Mouse (Mus musculus): ENCODE measurements around the gene Myom1. TPM values are rescaled to one million over a fixed set of nuclear protein-coding genes. Genes with fewer than 3 reads are reported as not detected.
A peak's percentile ranks its signal among the peaks of the same experiment; 100 is the strongest.

Myom1 gene
- polyA plus RNA-seq, 1 experiment: 1.8 TPM

DNA sequence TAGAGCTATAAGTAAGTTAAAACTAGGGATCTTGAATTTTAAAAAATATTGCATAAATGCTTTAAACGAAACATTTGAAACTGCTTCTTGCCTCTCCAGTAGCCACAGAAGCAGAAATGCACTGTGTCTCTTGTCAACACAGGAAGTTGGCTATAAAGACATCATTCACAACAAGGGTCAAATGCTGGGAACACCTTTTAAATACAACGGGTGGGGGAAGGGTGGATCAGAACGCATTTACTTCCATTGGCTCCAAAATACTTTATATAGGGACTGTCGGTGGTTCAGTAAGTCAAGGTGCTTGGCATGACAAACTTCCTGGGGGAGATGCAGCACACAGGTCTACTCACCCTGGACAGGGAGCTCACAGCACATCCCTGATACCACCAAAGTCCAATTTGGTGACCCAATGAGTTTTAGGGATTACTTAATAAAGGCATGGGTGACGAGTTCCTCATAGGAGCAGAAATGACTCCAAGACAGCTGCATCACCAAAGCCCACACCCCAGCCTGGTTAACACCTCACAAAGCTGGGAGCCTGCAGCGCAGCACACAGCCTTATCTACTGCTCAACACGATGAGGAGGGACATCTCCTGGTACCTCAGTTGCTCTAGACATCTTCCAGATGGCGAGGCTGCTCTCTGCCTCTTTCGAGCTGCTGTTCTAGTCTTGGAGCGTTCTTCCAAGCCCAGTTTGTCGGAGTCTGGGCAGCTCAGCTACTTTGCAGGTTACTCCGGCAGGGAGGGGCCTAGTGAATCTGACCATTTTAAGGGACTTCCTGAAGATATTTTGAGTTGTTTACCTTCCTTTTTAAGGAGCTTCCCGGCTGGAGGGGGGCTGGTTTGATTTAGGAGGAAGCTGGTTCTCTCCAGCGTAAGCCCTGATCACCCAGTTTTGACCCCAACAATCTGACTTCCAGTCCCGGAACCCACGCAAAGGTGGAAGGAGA is 134.2 kb downstream of the Myom1 start:
- H3K27ac ChIP-seq (ENCODE audit: insufficient read depth, low read depth, low read length): peak overlapping the region; percentile 1; the same call in 1 of the 2 replicates
- no peak overlapping the region for H3K4me3 ChIP-seq (ENCODE audit: insufficient read depth, low read length)
- TF ChIP-seq CTCF (IDR thresholded peaks at IDR 0.05; ENCODE audit: low read depth, low read length) (no peak), POLR2A (IDR thresholded peaks at IDR 0.05; ENCODE audit: borderline replicate concordance, low read depth, low read length) (no peak)
- peaks cover 42% of the 10 kb centered on the region for H3K4me1 ChIP-seq (ENCODE audit: control insufficient read depth, insufficient read depth, low read length)

DNA sequence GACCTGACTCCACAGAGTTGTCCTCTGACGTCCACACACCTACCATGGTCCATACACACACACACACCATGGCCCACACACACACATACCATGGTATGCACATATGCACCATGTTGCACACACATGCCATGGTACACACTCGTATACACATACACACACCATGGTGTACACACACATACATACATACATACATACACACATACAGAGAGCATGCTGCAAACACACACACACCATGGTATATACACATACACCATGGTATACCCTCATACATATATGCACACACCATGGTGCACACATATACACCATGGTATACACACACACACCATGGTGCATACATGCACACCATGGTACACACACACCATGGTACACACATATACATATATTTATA is 134.9 kb downstream of the Myom1 start:
- no peak for TF ChIP-seq CTCF (IDR thresholded peaks at IDR 0.05; ENCODE audit: low read depth, low read length)
- no peak for TF ChIP-seq POLR2A (IDR thresholded peaks at IDR 0.05; ENCODE audit: borderline replicate concordance, low read depth, low read length)
- H3K4me3 ChIP-seq (ENCODE audit: insufficient read depth, low read length): no peak overlapping the region
- H3K27ac ChIP-seq (ENCODE audit: insufficient read depth, low read depth, low read length): no peak overlapping the region
- peaks cover 40% of the 10 kb centered on the region for H3K4me1 ChIP-seq (ENCODE audit: control insufficient read depth, insufficient read depth, low read length)

DNA sequence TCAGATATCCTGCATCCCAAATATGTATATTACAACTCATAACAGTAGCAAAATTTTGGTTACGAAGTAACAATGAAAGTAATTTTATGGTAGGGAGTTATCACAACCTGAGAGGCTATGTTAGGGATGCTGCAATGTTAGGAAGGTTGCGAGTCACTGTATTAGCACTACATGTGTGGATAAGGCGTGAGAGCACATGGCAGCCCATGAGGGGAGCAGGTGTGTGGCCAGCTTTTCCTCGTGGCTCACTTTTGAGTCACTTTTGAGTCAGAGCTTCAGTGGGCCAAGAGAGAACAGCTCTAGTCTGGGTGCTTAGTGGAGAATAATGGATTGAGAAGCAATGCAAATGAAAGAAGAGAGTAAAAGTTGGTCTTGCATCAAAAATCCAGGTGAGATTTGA is 139.6 kb downstream of the Myom1 start:
- H3K4me1 ChIP-seq (ENCODE audit: control insufficient read depth, insufficient read depth, low read length): peaks cover 10% of the 10 kb centered on the region
- H3K27ac ChIP-seq (ENCODE audit: insufficient read depth, low read depth, low read length): no peak overlapping the region
- no peak for TF ChIP-seq CTCF (IDR thresholded peaks at IDR 0.05; ENCODE audit: low read depth, low read length)
- no peak overlapping the region for H3K4me3 ChIP-seq (ENCODE audit: insufficient read depth, low read length)

DNA sequence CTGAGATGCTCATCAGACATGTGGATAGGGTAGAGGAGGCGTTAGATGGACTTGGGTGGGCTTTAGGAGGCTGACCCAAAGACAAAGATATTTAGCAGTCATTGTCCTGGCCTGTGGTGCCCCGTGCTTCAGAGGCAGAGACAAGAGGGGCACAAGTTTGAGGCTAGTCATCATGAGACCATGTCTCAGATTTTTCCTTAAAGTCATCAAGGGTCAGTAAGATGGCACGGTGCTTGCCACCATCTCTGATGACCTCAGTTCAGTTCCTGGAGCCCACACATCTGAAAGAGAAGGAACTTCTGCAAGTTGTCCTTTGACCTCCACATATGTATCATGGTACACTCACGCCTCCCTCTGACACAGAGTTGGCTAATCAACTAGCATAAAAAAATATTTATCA is 140.7 kb downstream of the Myom1 start:
- Histone ChIP-seq H3K4me1 (ENCODE audit: control insufficient read depth, insufficient read depth, low read length) (peaks cover 8% of the 10 kb centered on the region), H3K27ac (ENCODE audit: insufficient read depth, low read depth, low read length) (no peak overlapping the region), H3K4me3 (ENCODE audit: insufficient read depth, low read length) (no peak overlapping the region)
- TF ChIP-seq CTCF (IDR thresholded peaks at IDR 0.05; ENCODE audit: low read depth, low read length) (no peak), POLR2A (IDR thresholded peaks at IDR 0.05; ENCODE audit: borderline replicate concordance, low read depth, low read length) (no peak)

DNA sequence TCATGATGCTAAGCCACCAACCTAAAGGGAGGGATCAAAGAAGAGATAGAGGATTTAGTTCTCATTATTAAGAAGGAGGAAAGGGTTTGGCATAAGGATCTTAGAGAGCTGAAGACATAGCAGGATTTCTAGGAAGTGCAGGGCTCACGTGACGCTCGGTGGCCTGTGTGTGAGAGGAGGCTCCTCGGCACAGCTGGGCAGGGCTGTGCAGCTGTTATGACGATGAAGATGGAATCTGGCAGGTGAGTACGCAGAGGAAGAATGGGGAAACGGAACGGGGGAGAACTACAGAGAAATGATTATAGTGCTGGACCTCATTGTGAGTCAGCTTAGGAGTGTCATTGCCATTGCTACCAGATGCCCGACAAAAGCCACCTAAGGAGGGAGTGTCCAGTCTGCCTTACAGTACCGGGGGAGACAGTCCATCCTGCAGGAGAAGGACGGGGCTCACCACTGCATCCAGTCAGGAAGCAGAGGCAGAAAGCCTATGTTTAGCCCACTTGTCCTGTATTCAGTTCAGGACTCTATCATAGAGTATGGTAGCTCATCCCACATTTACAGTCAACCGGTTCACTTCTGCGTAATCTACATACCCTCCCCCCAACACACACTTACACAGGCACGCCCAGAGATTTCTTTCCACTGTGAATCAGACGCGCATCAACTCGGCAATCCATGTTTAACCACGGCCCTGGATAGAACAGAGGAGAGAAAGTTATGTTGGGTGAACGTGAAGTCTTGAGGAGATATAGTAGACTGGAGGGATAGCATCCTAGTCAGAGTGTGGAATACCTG is 142.1 kb downstream of the Myom1 start:
- H3K27ac ChIP-seq (ENCODE audit: insufficient read depth, low read depth, low read length): no peak overlapping the region
- no peak overlapping the region for H3K4me3 ChIP-seq (ENCODE audit: insufficient read depth, low read length)
- TF ChIP-seq POLR2A (IDR thresholded peaks at IDR 0.05; ENCODE audit: borderline replicate concordance, low read depth, low read length): no peak
- TF ChIP-seq CTCF (IDR thresholded peaks at IDR 0.05; ENCODE audit: low read depth, low read length): no peak
- H3K4me1 ChIP-seq (ENCODE audit: control insufficient read depth, insufficient read depth, low read length): peaks cover 8% of the 10 kb centered on the region

DNA sequence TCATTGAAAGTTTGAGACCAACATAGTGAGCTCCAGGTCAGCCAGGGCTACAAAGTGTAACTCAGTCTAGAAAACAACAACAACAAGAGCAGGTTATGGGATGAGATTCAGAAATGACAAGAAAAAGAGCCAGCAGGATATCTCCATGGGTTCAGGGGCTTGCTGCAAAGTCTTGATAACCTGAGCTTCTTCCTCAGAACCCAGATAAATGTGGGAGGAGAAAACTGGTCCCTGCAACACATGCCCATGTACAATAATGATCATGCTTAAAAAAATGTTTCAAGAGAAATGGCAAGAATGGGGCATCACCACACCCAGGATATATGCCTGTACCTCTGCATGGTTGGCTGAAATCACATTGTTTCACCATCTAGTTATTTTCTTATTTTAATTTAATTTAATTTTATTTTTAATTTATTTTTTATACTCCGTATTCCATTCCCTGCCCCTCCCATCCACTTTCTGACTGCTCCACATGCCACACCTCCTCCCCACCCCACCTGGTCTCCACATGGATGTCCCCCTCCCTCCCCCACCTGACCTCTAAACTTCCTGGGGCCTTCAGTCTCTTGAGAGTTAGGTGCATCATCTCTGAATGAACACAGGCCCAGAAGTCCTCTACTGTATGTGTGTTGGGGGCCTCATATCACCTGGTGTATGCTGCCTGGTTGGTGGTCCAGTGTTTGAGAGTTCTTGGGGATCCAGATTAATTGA is 143.0 kb downstream of the Myom1 start:
- TF ChIP-seq CTCF (IDR thresholded peaks at IDR 0.05; ENCODE audit: low read depth, low read length) (no peak), POLR2A (IDR thresholded peaks at IDR 0.05; ENCODE audit: borderline replicate concordance, low read depth, low read length) (no peak)
- no peak overlapping the region for H3K27ac ChIP-seq (ENCODE audit: insufficient read depth, low read depth, low read length)
- peaks cover 8% of the 10 kb centered on the region for H3K4me1 ChIP-seq (ENCODE audit: control insufficient read depth, insufficient read depth, low read length)
- H3K4me3 ChIP-seq (ENCODE audit: insufficient read depth, low read length): no peak overlapping the region

DNA sequence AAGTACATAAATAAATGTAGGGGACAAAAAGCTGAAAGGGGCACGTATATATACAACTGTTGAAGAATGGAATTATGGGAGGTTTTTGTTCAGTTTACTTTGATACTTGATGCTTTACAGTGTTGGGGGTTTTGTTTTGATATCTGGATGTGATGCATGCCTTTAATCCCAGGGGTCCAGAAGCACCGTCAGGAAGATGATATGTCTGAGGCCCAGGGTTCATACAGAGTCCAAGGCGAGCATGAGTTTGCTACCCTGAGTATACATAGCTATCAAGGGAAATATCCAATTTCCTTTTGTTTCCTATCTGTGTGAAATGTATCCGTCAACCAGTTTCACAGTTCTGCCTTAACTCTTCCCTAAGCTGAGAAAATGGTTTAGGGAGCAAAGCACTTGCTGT is 150.9 kb downstream of the Myom1 start:
- peaks cover 5% of the 10 kb centered on the region for H3K4me1 ChIP-seq (ENCODE audit: control insufficient read depth, insufficient read depth, low read length)
- TF ChIP-seq CTCF (IDR thresholded peaks at IDR 0.05; ENCODE audit: low read depth, low read length) (no peak), POLR2A (IDR thresholded peaks at IDR 0.05; ENCODE audit: borderline replicate concordance, low read depth, low read length) (no peak)
- H3K27ac ChIP-seq (ENCODE audit: insufficient read depth, low read depth, low read length): no peak overlapping the region
- no peak overlapping the region for H3K4me3 ChIP-seq (ENCODE audit: insufficient read depth, low read length)

DNA sequence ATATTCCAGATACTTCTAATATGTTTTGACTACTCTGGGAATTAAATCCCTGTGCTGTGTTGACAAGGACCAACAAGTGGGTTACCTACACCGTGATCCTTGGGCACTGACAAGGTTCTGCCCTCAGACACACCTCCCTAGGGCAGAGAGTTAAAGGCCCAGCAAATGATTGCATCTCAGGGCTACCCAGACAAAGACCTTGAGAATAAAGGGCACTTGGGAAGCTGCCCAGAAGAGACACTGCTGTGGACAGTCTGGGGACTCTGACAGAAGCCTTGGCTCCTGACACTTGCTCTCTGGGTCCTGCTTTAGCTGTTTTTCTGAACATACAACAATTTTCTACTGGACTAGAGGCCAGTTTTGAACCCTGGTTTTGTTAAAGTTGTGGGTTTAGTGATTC is 152.8 kb downstream of the Myom1 start:
- Histone ChIP-seq H3K4me1 (ENCODE audit: control insufficient read depth, insufficient read depth, low read length) (peaks cover 8% of the 10 kb centered on the region), H3K4me3 (ENCODE audit: insufficient read depth, low read length) (no peak overlapping the region), H3K27ac (ENCODE audit: insufficient read depth, low read depth, low read length) (no peak overlapping the region)
- TF ChIP-seq CTCF (IDR thresholded peaks at IDR 0.05; ENCODE audit: low read depth, low read length) (no peak), POLR2A (IDR thresholded peaks at IDR 0.05; ENCODE audit: borderline replicate concordance, low read depth, low read length) (no peak)

DNA sequence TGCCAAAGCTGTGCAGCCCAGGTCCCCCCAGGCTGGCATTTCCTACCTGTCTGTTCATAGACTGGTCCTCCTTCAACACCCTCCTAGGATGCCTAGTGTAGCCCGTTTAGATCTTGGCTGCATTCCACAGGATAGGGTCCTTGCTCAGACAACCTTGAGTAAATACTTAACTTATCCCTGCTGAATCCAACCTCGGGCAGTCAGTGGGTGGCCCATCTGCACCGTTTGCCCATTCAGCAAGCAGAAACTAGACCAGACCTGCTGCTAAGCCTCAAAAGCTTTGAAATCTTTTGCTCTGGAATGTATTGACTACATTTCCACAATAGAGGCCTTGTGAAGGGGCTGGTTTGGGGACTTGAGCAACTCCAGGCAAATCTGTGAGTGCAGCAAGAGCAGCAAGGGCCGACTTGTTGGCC is 156.7 kb downstream of the Myom1 start:
- Histone ChIP-seq H3K27ac (ENCODE audit: insufficient read depth, low read depth, low read length) (no peak overlapping the region), H3K4me3 (ENCODE audit: insufficient read depth, low read length) (no peak overlapping the region), H3K4me1 (ENCODE audit: control insufficient read depth, insufficient read depth, low read length) (peaks cover 25% of the 10 kb centered on the region)
- TF ChIP-seq CTCF (IDR thresholded peaks at IDR 0.05; ENCODE audit: low read depth, low read length) (no peak), POLR2A (IDR thresholded peaks at IDR 0.05; ENCODE audit: borderline replicate concordance, low read depth, low read length) (no peak)

All from bone marrow macrophage, adult 2 months (primary cell).